Mouse (Mus musculus) layer of hippocampus, adult 11-12 months (tissue): Measurements from ENCODE around the gene Cryzl2.
A peak's percentile ranks its signal among the peaks of the same experiment; 100 is the strongest.

Source experiments
- DNase-seq: peaks from one replicate; pipeline ENCODE4 v3.0.0; 2022; ENCODE audit warnings: low spot score

Cryzl2 gene

GRCm38 (mm10) chr1:157458421-157459208, at the start of gene Cryzl2:
Gene Cryzl2 (plus strand): TSS chr1:157458577.
- peak; percentile 71 for DNase-seq

GRCm38 (mm10) chr1:157409648-157410047, 48.7 kb upstream of the Cryzl2 start:
- no peak for DNase-seq

- DNase-seq: no peak
Measured at GRCm38 (mm10) chr1:157410937-157411336, 47.4 kb upstream of the Cryzl2 start.

- DNase-seq: no peak
Measured at GRCm38 (mm10) chr1:157411341-157411710, 47.1 kb upstream of the Cryzl2 start.

GRCm38 (mm10) chr1:157411711-157412380, 46.5 kb upstream of the Cryzl2 start:
- peak; percentile 58 for DNase-seq

GRCm38 (mm10) chr1:157412454-157413369, 45.7 kb upstream of the Cryzl2 start, which contains the start of gene Rasal2:
Gene Rasal2 (minus strand): TSS chr1:157412595.
- DNase-seq: peak; percentile 96

GRCm38 (mm10) chr1:157415771-157416170, 42.6 kb upstream of the Cryzl2 start:
- DNase-seq: no peak

- DNase-seq: no peak
Measured at GRCm38 (mm10) chr1:157416628-157417027, 41.7 kb upstream of the Cryzl2 start.

GRCm38 (mm10) chr1:157417414-157417813, 41.0 kb upstream of the Cryzl2 start:
- no peak for DNase-seq

GRCm38 (mm10) chr1:157417861-157418260, 40.5 kb upstream of the Cryzl2 start:
- DNase-seq: no peak

- DNase-seq: no peak
Measured at GRCm38 (mm10) chr1:157425741-157426427, 32.5 kb upstream of the Cryzl2 start.

GRCm38 (mm10) chr1:157426933-157427332, 31.4 kb upstream of the Cryzl2 start:
- no peak for DNase-seq

- DNase-seq: no peak
Measured at GRCm38 (mm10) chr1:157427604-157428003, 30.8 kb upstream of the Cryzl2 start.

- DNase-seq: no peak
Measured at GRCm38 (mm10) chr1:157428366-157428765, 30.0 kb upstream of the Cryzl2 start.

GRCm38 (mm10) chr1:157433316-157433715, 25.1 kb upstream of the Cryzl2 start:
- no peak for DNase-seq

GRCm38 (mm10) chr1:157434404-157434803, 24.0 kb upstream of the Cryzl2 start:
- no peak for DNase-seq

GRCm38 (mm10) chr1:157435926-157436325, 22.5 kb upstream of the Cryzl2 start:
- no peak for DNase-seq

GRCm38 (mm10) chr1:157438290-157438689, 20.1 kb upstream of the Cryzl2 start:
- no peak for DNase-seq

GRCm38 (mm10) chr1:157439101-157439500, 19.3 kb upstream of the Cryzl2 start:
- no peak for DNase-seq

- DNase-seq: no peak
Measured at GRCm38 (mm10) chr1:157439973-157440641, 18.3 kb upstream of the Cryzl2 start.
